Mouse (Mus musculus) left cerebral cortex, adult 2 months (tissue): ENCODE measurements around the gene Fam169a. TPM values are rescaled to one million over a fixed set of nuclear protein-coding genes. Genes with fewer than 3 reads are reported as not detected.
"Not testable (repeated sequence)": the region's sequence is repeated elsewhere in the genome, so short reads cannot be mapped to it uniquely, and the experiment has no call there.

Source experiments
- DNase-seq, 2 experiments: peaks; one replicate each; pipeline ENCODE4 v3.0.0; 2021 to 2022; ENCODE audit warnings: low spot score in 2 of 2, mixed read lengths in 1 of 2; ENCODE audit errors: extremely low spot score in 1 of 2
- H3K27ac ChIP-seq: fragments of 200-600 bp; 2 replicates; pipeline ENCODE4 v1.8.1; 2022
- H3K4me3 ChIP-seq: fragments of 200-600 bp; 2 replicates; pipeline ENCODE4 v1.8.1; 2022
- CTCF ChIP-seq: fragments of 200-600 bp; IDR thresholded peaks from 2 replicates; pipeline ENCODE4 v1.8.1; 2022; ENCODE audit warnings: antibody characterized with exemption, mild to moderate bottlenecking, moderate library complexity
- intact Hi-C: fragments of 180-260 bp; cut with DNase I; formaldehyde crosslinking; loops from one replicate; pipeline ENCODE4 v1.15.1; 2025
- total RNA-seq, 2 experiments: library from RNA; stranded (reverse); gene quantifications; 2 replicates each; pipeline ENCODE4 v1.2.3; 2021

Fam169a gene
- total RNA-seq, 2 experiments from 2014 or later = 46.2 to 48.1 TPM

DNA sequence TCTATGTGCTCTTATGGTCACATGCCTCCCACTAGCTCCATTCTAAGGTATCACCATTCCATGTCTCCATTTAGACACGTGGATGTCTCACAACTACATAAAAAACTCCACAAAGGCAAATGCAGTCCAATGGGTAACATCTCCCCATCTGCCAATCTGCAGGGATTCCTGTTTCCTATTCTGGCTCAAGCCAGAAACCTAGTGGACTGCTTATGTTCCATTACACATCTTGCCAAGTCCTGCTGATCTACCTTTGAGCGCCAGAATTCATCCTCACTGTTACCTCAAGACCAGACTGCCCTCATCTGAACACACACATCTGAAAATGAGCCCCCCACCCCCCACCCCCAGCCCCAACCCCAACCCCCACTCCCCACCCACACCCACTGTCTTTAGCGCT, 4.9 kb upstream of the Fam169a start:
- intact Hi-C loops = no loop called here
- no peak for DNase-seq
- TF ChIP-seq CTCF = no peak
- H3K4me3 ChIP-seq = no peak overlapping the region
- no peak overlapping the region for H3K27ac ChIP-seq

DNA sequence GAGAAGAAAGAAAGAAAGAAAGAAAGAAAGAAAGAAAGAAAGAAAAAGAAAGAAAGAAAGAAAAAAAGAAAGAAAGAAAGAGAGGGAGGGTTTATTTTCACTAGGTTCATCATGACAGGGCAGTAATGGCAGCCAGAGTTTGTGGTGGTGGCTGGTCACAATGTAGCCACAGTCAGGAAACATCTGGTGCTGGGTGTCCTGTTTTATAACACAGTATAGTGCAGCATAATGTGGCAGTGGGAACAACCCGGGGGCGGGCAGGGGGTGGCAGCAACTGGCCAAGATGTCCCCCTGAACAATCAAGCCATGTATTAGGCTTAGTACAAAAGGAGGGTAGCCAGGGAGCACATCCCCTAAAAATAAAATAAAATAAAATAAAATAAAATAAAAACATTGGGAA, 3.7 kb upstream of the Fam169a start:
- Histone ChIP-seq H3K4me3 (no peak overlapping the region), H3K27ac (no peak overlapping the region)
- no peak for TF ChIP-seq CTCF
- intact Hi-C loops = no loop called here
- no peak for DNase-seq

DNA sequence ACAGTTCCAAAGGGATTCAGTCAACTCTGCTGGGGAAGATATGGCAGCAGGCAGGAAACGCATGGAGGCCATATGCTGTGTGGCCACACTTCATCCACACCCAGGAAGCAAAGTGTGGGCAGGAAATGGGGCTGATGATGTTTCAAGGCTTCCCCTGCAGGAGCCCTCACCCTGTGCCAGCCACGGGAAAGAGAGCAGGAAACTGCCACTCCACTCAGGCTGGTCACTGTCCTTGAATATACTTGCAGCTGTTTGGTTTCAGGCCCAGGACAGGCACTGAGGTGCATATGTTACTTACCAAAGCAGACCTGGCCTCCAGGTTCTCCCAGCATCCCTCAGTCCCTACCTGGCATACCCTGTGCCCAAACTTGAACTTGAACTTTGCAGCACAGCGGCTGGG, 2.7 kb upstream of the Fam169a start:
- intact Hi-C loops = no loop called here
- no peak for DNase-seq
- H3K4me3 ChIP-seq = no peak overlapping the region
- no peak for TF ChIP-seq CTCF
- H3K27ac ChIP-seq = no peak overlapping the region

DNA sequence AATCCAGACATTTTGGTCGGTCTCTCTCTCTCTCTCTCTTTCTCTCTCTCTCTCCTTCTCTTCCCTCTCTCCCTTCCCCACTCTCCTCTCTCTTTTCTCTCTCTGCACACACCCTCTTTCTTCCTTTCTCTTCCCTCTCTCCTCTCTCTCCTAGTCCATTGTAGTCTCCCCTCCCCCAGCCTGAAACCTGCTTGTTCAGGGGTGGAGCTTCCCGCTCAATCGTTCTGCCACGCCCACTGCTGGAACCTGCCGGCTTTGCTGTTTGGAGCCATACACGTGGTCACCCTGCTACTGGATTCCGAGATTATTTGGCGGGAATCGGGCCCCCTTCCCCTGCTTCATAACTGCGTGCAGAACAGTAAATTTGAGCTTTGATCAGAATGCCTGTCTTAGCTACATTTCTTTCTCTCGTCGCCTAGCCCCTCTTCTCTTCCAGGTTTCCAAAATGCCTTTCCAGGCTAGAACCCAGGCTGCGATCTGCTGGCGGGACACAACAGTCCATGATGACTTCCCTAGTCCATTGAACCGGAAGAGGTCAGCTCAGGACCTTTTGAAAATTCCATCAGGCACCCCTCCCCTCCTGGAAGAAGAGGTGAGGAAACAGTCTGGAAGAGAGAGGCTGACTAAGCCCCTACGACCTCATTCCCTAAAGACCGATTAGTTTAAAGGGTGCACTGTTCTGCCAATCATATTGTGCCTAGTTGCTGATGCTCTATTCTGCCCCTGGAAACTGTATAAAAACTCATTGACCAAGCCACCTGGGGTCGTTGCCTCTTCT, 2.1 kb upstream of the Fam169a start:
- H3K27ac ChIP-seq, DNase-seq, intact Hi-C loops, H3K4me3 ChIP-seq: not testable (repeated sequence)

DNA sequence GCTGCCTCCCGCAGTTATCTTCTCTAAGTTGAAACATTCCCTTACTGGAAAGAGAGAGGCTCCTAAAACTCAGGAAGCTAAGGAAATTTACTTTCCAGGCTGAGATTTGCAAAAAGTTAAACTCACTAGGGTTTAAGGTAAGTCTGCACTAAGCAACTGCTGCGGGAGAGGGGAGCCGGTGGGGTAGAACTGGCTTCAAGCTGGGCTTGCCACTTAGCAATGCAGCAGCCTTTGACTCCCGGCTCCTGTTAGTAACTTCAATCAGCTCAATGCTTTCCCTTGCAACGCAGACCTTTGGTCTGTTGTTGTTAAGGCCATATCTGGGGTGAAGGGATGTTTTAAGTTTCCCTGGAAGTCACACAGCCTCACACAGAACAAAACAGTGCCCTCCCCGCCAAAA, 605 bp downstream of the Fam169a start:
- TF ChIP-seq CTCF = no peak
- intact Hi-C loops = no loop called here
- Histone ChIP-seq H3K4me3 (no peak overlapping the region), H3K27ac (no peak overlapping the region)
- DNase-seq = no peak

DNA sequence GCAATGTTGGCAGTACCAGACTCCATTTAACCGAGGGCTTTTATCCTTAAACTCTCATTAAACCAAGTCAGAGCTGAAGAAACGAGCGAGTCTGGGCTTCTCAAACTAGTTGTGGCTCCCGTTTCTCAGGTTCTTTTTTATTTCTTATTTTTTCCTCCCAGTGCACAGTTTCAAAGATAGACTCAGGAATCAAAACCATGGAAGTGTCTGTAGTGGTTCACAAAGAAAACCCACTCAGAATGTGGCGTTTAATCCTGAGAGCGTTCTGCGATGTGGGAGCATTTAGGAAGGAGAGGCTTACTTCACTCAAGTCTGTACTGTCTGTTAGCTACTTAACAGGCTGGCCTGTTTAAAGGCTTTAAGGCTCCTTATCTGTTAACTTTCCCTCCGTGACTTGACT, 1.1 kb downstream of the Fam169a start:
- no peak overlapping the region for H3K27ac ChIP-seq
- DNase-seq = no peak
- intact Hi-C loops = no loop called here
- no peak overlapping the region for H3K4me3 ChIP-seq
- no peak for TF ChIP-seq CTCF

DNA sequence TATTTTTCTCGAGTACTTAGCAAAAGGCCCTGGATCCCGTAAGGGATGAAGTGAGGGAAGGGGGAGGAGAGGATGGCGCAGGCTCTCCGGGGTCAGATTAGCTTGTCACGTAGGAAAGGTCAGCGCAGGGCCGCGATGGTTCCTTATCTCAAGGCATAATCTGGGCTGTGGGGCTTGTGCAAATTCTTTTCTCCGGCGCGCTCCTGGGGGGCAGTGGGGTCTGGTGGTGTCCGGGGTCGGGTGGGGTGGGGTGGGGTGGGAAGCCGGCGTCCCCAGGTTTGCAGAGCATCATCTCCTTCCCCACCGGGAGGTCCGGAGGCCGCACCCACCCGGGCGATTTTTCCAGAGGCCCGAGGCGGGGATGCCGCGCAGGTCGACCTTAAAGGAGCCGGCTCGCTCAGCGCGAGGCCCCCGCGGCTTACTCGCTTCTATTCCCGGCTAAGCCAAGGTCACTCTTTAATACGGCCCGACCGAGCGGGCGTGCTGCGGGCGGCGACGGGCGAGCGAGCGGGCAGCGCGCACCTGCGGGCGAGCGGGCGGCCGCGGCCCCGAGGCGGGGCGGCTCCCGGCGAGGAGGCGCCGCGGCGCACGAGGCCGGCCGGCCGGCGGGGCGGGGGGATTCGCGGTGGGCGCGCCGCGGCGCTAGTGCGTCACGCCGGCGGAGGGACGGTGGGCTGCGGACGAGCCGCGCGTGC, 4.0 kb downstream of the Fam169a start:
- Histone ChIP-seq H3K27ac (peak overlapping the region; percentile 93), H3K4me3 (peak overlapping the region; percentile 67)
- TF ChIP-seq CTCF = no peak
- intact Hi-C loops = loop anchor here (5.0 kb wide), 1 partner anchor 144 kb away; no protein-coding TSS in a partner anchor
- peak; percentile 43 to 46 for DNase-seq

DNA sequence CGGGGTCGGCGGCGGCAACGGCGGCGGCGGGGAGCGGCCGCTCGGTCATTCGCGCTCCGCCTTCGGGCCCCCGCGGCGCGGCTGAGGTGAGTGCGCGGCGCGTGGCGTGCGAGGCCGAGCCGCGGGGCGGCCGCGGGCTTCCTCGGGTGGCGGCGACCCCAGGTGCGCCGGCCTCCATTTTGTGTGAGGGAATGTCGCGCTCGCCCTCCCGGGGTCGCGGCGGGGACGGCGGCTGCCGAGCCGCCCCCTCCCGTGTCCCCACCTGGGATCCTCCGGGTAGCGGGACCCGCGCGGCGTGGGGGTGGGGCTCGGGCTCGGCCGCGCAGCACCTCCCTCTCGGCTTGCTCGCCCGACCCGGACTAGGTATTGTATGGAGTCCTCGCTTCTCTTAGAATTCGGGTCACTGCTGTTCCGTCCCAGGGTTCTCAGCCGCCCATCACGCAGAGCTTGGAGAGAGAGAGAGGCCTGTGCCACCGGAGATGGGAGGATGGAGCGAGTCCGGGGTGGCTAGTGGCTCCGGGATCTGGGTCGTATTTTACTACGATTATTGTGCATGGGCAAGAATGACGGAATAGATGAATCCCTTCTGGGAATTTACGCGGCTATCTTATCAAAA, 4.6 kb downstream of the Fam169a start:
- no peak for TF ChIP-seq CTCF
- Histone ChIP-seq H3K27ac (peak overlapping the region; percentile 87), H3K4me3 (peak overlapping the region; percentile 77)
- intact Hi-C loops = loop anchor here (5.0 kb wide), 1 partner anchor 144 kb away; no protein-coding TSS in a partner anchor
- peak; percentile 52 to 54 for DNase-seq

DNA sequence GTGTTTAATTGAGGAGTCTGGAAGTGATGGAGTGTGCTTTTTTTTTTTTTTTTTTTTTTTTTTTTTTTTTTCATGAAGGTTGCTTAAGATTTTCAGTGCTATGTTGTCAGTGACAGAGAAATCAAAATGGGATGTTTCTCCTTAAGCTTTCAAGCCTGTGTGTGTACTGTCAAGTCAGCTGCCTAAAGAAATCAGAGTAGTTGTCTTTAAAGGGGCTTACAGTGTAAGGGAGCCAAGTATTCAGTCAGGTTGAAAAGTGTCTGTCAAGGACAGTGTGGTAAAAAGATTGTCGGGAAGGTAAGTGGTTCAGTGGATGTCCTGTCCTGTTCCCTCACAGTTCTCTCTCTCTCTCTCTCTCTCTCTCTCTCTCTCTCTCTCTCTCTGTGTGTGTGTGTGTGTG, 6.4 kb downstream of the Fam169a start:
- Histone ChIP-seq H3K27ac (no peak overlapping the region), H3K4me3 (no peak overlapping the region)
- no peak for DNase-seq
- intact Hi-C loops = loop anchor here (5.0 kb wide), 1 partner anchor 146 kb away; no protein-coding TSS in a partner anchor
- TF ChIP-seq CTCF = no peak

DNA sequence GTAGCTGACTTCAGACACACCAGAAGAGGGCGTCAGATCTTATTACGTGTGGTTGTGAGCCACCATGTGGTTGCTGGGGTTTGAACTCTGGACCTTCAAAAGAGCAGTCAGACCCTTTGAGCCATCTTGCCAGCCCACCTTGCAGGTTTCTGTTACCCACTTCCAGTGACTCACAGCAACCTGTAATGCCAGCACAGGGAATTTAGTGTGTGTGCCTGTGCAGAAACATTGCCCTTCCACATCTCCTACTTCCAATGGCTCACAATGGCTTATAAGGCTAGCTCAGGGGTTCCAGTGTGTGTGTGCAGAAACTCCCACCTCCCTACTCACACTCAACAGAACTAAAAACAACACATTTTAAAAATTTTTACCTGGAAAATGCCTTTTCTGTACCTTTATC, 10.5 kb downstream of the Fam169a start:
- intact Hi-C loops = no loop called here

DNA sequence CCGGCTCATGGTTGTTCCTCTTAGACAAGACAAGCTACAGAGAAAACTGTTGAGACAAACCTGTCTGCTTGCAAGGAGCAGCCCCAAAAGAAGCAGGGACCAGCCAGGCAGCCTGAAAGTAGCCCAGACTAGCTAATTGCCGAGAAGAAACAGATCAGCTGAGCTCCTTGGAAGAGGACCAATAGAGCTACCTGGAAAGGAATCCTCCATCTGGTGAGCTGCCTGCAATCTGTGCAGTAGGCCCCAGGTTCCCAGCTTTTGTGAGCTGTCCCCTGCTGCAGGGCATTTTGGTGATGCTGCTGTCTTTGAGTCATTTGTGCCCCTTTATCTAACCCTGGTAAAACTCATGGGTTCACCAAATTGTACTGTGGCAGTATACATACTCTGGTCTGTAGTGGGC, 13.1 kb downstream of the Fam169a start:
- intact Hi-C loops = no loop called here
- Histone ChIP-seq H3K4me3 (no peak overlapping the region), H3K27ac (no peak overlapping the region)
- TF ChIP-seq CTCF = no peak
- no peak for DNase-seq

More for the DNA sequence above, 10.5 kb downstream of the Fam169a start:
- Histone ChIP-seq H3K27ac (no peak overlapping the region), H3K4me3 (no peak overlapping the region)
- no peak for DNase-seq
- no peak for TF ChIP-seq CTCF

DNA sequence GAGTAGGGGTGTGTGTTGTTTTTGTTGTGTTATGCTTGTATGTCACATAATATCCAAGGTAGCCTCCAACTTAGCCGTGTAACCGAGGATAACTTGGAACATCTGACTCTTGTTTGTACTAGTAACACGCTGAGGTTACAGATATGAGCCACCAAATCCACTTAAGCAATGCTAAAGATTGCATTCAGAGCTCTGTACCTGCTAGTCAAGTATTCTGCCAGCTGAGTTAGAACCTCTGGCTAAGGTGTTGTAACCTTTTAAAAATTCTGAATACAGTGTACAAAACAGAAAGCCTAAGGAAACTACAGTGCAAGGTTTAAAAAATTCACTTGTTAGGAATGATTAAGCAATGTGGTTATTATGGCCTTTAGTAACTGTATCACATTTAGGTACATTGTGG, 13.5 kb downstream of the Fam169a start:
- H3K27ac ChIP-seq = no peak overlapping the region
- H3K4me3 ChIP-seq = no peak overlapping the region
- no peak for DNase-seq
- intact Hi-C loops = no loop called here
- TF ChIP-seq CTCF = no peak
